Comparison of ENCODE assay signal across 8 mouse cellular contexts in genomic region chr4:127249701-127250349, GRCm38 (mm10). TPM values are rescaled to one million over a fixed set of nuclear protein-coding genes. Genes with fewer than 3 reads are reported as not detected.
A peak's percentile ranks its signal among the peaks of the same experiment; 100 is the strongest.
DNase-seq lines count a peak whose midpoint lies in the region; ATAC-seq lines count a peak whose summit lies in the region.

No protein-coding gene starts in this region.

- DNase-seq in adrenal gland, adult 2 months, result peak; percentile 93
- DNase-seq in embryo, embryonic 11.5 days (ENCODE audit: low read depth, low spot score), result peak; percentile 85
- DNase-seq in gastrocnemius, postnatal 36 days, result peak; percentile 92 to 95
- peak; percentile 92 for DNase-seq in intestine, embryonic 14.5 days (ENCODE audit: low spot score)
- DNase-seq in left cerebral cortex, postnatal 10 days (ENCODE audit: extremely low spot score in 1 of 2, low spot score in 2 of 2), result peak; percentile 95 to 96
- peak; percentile 91 for DNase-seq in mesoderm, embryonic 11.5 days (ENCODE audit: low read depth, low spot score)
- DNase-seq in right cerebral cortex, postnatal 36 days (ENCODE audit: low spot score in 2 of 2), result peak; percentile 92 to 95
- DNase-seq in urinary bladder, postnatal 4 days (ENCODE audit: low spot score in 2 of 2), result peak; percentile 78 to 94

- H3K27ac ChIP-seq in intestine, embryonic 14.5 days (ENCODE audit: low read depth), result no peak overlapping the region

- peaks cover 22% of the 10 kb centered on the region for H3K36me3 ChIP-seq in intestine, embryonic 14.5 days (ENCODE audit: control insufficient read depth, insufficient read depth, low read length)

- H3K27me3 ChIP-seq in intestine, embryonic 14.5 days (replicated peaks; ENCODE audit: control insufficient read depth, insufficient read depth, low read length), result no peaks in the 10 kb centered on the region

- intact Hi-C loops in gastrocnemius, postnatal 36 days (cut with DNase I), result loop anchor here (2.0 kb wide), 1 partner anchor 69 kb away; no protein-coding TSS in a partner anchor
- intact Hi-C loops in left cerebral cortex, postnatal 10 days (cut with DNase I), result loop anchor here (10.0 kb wide), 1 partner anchor 695 kb away; the partner anchor contains the start of gene Clspn

- no peak overlapping the region for H3K4me3 ChIP-seq in intestine, embryonic 14.5 days (ENCODE audit: low read depth, low read length)

- ATAC-seq in intestine, embryonic 14.5 days (replicated peaks; ENCODE audit: low FRiP score, low TSS enrichment, low read depth), result peak; percentile 85

- no peaks in the 10 kb centered on the region for H3K9me3 ChIP-seq in intestine, embryonic 14.5 days (ENCODE audit: control insufficient read depth, low read length)

- H3K9ac ChIP-seq in intestine, embryonic 14.5 days (ENCODE audit: low read length), result no peak overlapping the region

- no peak overlapping the region for H3K4me2 ChIP-seq in intestine, embryonic 14.5 days (ENCODE audit: low read length)

- 3% methylated on average over 5 of the region's 5 CpGs for WGBS in intestine, embryonic 14.5 days

- H3K4me1 ChIP-seq in intestine, embryonic 14.5 days (replicated peaks; ENCODE audit: control insufficient read depth, insufficient read depth, low read length), result no peaks in the 10 kb centered on the region

RNA-seq across cellular contexts. Expression of gene Smim12, which starts 6.2 kb away (rescaled TPM):
- total RNA-seq in adrenal gland, adult 2 months (2021), result 10 to 100 TPM; 50.4 to 68.0 TPM
- 41.7 and 46.8 TPM in 2 replicates for polyA plus RNA-seq in adrenal gland, adult 2 months (2012; rRNA removed)
- 10 to 100 TPM; 29.7 to 34.2 TPM for total RNA-seq in gastrocnemius, postnatal 36 days (2021)
- 60.3 and 61.9 TPM in 2 replicates for polyA plus RNA-seq in intestine, embryonic 14.5 days (2014; fragmentation: Nextera tagmentation; extraction: Ambion mirVana)
- total RNA-seq in left cerebral cortex, postnatal 10 days (2021), result 10 to 100 TPM; 40.5 to 42.9 TPM
